Mouse (Mus musculus) activated CD4-positive, CD25-positive, alpha-beta regulatory T cell, adult 4 months (primary cell): Measurements from ENCODE around the gene Abl2. TPM values are rescaled to one million over a fixed set of nuclear protein-coding genes. Genes with fewer than 3 reads are reported as not detected.

Experiments
- ATAC-seq: one replicate; pipeline ENCODE4 v1.8.0; 2017
- polyA plus RNA-seq, 2 experiments: library from polyadenylated mRNA; unstranded; fragments of 100-300 nt; shearing (Covaris generic); gene quantifications; one replicate each; pipeline ENCODE4 v1.2.1; 2017

Abl2 gene
- polyA plus RNA-seq, 2 experiments from 2014 or later = 3.3 TPM

DNA sequence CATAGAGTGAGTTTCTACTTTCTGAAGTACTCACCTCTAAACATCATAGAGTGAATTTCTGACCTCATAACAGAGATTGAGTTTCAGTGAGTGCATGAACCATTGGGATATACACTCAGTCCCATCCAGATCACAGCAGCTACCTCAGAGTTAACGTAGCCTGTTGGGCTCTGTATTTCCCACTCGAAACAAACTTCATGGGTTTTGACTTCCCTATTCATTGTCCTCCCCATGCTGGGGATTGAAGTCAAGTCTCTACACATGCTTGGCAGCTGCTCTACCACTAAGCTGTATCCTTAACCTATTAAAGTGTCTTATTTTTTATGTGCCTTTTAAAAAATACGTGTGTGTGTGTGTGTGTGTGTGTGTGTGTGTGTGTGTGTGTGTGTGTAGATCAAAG, 26.9 kb downstream of the Abl2 start:
- ATAC-seq = no peak

- ATAC-seq = no peak
Measured at GRCm38 (mm10) chr1:156589811-156590305, 31.3 kb downstream of the Abl2 start.

GRCm38 (mm10) chr1:156590357-156590756, 31.8 kb downstream of the Abl2 start:
- ATAC-seq = no peak

- ATAC-seq = no peak
Measured at GRCm38 (mm10) chr1:156593267-156593666, 34.7 kb downstream of the Abl2 start.

GRCm38 (mm10) chr1:156597089-156597488, 38.5 kb downstream of the Abl2 start:
- ATAC-seq = no peak

DNA sequence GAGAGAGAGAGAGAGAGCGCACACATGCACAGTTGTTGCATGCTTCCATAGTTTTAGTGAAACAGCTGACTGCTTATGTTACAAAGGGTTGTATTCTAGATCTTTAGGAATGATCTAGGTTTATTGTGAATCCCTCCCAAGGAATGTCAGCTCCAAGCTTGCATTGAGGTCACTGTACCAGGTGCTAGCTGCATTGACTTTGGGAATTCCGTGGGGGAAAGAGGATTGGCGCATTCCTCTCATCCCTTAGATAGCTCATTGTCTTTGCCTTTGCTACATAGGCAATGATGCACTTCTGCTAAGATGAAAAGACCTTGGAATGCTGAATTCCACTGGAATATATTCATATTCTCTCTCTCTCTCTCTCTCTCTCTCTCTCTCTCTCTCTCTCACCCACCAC, 44.0 kb downstream of the Abl2 start:
- no peak for ATAC-seq

DNA sequence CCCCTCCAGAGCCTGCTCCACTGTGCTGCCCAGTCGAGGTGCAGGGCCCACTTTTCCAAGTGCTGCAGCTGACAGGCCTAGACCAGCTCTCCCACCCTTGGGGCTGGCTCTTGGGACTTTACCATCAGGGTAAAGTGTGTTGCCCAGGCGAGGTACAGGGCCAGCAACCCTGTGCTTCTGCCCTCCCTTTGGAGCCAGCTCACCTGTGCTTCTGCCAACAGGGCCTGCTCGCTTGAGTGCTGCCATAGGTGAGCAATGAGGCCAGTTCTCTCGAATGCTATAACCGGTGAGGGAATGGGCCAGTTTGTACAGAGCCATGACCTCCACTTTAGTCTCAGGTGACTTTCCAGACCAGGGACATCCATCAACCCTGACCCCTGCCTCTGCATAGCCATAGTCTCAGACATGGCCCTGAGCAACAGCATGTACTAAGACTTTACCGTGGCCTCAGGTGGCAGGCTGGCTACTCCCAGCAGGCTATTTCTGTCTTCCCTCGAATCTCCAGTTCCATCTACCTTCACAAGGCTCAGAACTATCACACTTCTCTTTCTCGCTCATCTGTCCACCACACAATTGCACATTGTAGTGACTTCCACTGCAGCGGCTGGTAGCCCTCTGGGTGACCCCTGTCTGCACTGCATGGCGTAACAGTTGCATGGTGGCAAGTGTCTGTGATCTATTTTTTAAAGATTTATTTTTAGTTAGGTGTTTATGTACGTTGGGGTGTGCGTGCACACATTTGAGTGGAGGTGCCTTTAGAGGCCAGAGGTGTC, 46.7 kb downstream of the Abl2 start:
- ATAC-seq = no peak

DNA sequence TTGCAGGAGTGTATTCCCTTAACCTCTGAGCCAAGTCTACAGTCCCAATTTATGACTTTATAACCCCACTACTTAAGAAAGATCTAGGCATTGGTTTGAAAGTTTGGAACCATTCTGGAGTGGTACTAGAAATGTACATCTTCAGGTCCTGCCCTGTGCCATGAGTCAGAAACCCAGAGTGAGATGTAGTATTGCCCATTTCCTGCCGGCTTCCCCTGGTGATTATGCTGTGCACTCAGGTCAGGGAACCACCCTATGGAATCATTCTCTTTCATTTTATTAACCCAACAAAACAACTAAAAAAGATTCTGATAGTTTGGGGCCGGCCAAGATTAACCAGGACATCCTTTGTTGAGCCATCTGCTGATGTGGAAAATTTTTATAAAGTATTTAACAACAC, 47.4 kb downstream of the Abl2 start:
- peak; percentile 69 for ATAC-seq

- no peak for ATAC-seq
Measured at GRCm38 (mm10) chr1:156608496-156608895, 49.9 kb downstream of the Abl2 start.

GRCm38 (mm10) chr1:156610257-156610656, 51.7 kb downstream of the Abl2 start:
- no peak for ATAC-seq

DNA sequence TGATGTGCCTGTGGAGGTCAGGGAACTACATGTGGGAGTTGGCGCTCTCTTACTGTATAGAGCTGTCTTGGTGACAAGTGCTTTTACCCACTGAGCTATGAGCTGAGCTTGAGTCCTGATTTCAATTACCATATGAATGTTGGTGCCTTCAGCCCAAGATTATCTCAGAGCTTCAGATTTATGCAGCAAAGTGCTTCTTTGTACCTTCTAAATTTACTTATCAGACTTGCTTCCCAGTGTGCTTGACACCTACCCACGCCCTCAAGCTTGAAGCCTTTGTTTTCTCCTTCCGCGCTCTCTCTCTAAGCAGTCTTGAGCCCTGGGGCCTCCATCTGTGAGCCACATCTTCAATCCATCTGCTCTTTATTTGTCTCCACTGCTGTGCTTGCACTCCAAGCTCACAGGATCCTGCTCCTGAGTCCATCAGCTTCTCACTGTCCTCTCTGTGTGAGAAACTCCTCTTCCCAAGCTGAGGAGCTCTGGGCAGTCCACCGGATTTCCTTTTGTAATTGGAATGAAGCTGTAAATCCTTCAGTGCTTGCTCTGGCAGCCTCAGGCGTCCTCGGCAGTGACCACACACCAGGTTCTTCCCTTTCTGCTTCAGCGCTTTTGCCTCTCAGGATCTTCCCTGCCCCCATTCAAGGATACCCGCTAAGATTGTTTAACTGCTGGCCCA, 55.4 kb downstream of the Abl2 start:
- no peak for ATAC-seq

DNA sequence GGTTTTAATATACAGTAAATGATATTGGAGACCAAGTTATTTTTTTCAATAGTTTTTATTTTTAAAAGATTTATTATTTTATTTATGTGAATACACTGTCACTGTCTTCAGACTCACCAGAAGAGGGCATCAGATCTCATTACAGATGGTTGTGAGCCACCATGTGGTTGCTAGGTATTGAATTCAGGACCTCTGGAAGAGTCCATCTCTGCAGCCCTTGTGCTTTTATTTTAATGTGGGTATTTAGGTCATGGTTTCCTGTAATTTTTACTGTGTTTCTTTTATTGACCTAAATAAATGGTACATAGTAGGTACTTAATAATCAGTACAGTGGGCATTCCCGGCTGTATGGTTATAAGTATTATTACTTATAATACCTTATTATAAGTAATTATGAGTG, 56.1 kb downstream of the Abl2 start:
- ATAC-seq = no peak

DNA sequence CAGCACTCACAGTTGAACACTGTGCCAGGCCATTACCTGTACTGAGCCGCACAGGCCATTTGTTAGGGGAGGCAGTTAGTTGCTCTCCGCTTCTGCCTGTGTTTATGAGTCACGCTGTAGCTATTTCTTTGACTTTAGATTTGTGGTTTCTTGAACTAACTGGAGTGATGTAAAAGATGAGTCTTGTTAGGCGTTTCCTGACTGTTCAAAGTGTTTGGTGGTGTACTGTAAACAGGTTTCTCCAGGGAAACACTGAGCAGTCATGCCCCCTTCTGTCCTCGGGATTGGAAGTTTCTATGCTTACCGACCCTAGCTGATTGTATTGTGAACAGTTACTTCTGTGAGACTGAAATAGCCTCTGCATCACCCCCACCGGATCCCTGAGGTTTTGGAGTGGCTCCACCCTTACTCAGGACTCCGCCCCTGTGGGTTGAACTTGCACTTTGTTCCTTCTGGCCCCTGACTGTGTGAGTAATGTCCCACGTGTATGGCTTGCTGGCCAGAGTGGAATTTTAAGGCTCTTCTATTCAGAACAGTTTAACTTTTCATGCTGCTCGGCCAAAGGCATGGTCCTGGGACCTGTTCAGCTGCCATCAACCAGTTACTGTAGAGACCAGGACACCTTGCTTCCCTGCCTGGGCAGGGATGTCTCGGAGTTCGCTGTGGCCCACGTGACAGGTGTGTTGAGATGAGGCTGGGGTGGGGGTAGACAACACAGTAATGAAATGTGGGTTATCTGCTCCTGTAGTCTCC, 57.0 kb downstream of the Abl2 start:
- ATAC-seq = peak; percentile 88

GRCm38 (mm10) chr1:156616989-156617598, 58.5 kb downstream of the Abl2 start:
- no peak for ATAC-seq

- no peak for ATAC-seq
Measured at GRCm38 (mm10) chr1:156617811-156618210, 59.2 kb downstream of the Abl2 start.

DNA sequence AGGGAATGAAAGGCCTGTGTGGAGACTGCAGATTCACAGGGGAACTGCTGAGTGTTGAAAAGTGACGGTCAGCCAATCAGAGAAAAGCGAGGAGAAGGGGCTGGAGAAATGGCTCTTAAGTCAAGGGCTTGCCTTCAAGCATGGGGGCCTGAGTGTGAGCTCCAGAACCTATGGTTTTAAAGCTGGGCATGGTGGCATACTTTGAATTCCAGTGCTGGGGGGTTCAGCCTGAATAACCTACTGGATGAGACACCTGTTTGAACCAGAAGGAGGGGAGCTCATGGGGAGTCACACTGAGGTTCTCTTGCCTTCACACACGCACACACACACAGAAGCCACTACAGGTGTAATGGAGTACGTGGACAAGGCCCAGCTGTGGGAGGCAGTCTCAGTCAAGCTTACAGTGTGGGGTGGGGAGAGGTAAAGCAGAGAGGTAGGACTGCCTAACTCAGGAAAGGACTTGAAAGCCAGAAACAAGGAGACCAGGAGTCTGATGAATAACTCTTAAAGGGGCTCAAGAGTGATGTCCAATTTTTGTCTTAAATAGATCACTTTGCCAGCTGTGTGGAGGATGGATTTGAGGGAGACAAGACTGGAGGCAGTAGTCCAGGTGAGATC, 61.8 kb downstream of the Abl2 start:
- no peak for ATAC-seq

- ATAC-seq = no peak
Measured at GRCm38 (mm10) chr1:156620951-156621350, 62.4 kb downstream of the Abl2 start.

DNA sequence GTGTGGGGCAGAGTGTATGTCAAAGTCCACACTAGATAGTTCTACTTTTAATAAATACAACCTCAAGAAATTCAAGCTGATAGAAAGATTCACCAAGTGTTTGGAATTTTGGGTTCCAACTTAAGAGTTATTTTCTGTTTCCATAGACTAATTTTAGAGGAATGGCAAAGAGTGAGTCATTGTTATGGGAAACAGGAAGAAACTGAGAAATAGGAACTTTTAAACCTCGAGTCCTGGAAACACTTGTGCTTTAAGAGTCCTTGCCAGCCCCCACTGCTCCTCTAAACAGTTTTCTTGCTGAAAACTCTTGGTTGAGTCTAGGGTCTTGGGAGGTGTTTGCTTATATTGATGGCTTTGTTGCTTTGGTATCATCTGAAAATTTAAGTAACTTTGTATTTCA, 65.6 kb downstream of the Abl2 start:
- ATAC-seq = no peak

DNA sequence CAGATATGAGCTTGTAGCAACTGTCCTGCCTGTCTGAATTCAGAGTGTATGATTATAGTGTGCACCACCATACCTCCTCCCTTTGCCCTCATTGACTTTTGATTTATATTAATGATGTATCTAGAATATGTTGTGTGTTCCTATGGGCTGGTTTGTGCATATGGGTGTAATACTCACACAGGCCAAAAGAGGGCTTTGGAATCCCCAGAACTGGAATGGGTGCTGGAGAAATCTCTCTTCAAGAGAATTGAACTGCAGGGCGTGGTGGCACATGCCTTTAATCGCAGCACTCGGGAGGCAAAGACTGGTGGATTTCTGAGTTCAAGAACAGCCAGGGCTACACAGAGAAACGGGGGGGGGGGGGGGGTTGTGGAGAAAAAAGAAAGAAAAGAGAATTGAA, 68.1 kb downstream of the Abl2 start:
- no peak for ATAC-seq

GRCm38 (mm10) chr1:156629984-156630383, 71.4 kb downstream of the Abl2 start:
- ATAC-seq = no peak

GRCm38 (mm10) chr1:156630965-156631364, 72.4 kb downstream of the Abl2 start:
- no peak for ATAC-seq

- ATAC-seq = peak; percentile 80
Measured at GRCm38 (mm10) chr1:156633095-156633494, 74.5 kb downstream of the Abl2 start.

- ATAC-seq = no peak
Measured at GRCm38 (mm10) chr1:156635148-156635547, 76.6 kb downstream of the Abl2 start.
